In genomic region chr8:127435975-127436374, GRCm38 (mm10) we compare ENCODE assay signal across 23 mouse cellular contexts.
"Had no signal": no experiment of that assay in that cellular context is flagged by ENCODE, and none has a peak within 500 bp of the region (broad histone marks: within the 10 kb centered on the region; RNA-seq: fewer than 3 reads in every experiment).

No protein-coding gene starts in this region.

- H3K27ac ChIP-seq: heart, adult 2 months; heart, embryonic 13.5 days; heart, embryonic 15.5 days; hindbrain, embryonic 13.5 days; hindbrain, embryonic 15.5 days; hindbrain, postnatal 0 days; kidney, embryonic 15.5 days; kidney, postnatal 0 days; limb, embryonic 10.5 days; limb, embryonic 12.5 days had no signal

- H3K36me3 ChIP-seq: heart, embryonic 15.5 days; hindbrain, embryonic 15.5 days had no signal

- H3K4me3 ChIP-seq: heart, adult 2 months; heart, embryonic 13.5 days; heart, embryonic 15.5 days; hindbrain, embryonic 13.5 days; hindbrain, embryonic 15.5 days; kidney, embryonic 15.5 days; limb, embryonic 10.5 days; limb, embryonic 12.5 days had no signal

- H3K9ac ChIP-seq: heart, embryonic 13.5 days; heart, embryonic 15.5 days; hindbrain, embryonic 13.5 days; hindbrain, embryonic 15.5 days; kidney, embryonic 15.5 days; limb, embryonic 12.5 days had no signal

- DNase-seq: gastrocnemius, postnatal 14 days; gastrocnemius, postnatal 36 days; heart, adult 11 months; heart, adult 2 months; heart, postnatal 14 days; heart, postnatal 36 days; kidney, adult 11 months; kidney, adult 2 months; kidney, adult 9 months; kidney, postnatal 14 days; kidney, postnatal 36 days; layer of hippocampus, adult 9-11 months; layer of hippocampus, postnatal 36 days; liver had no signal

- H3K27me3 ChIP-seq: heart, embryonic 13.5 days; heart, embryonic 15.5 days; hindbrain, embryonic 13.5 days; hindbrain, embryonic 15.5 days; kidney, embryonic 15.5 days; limb, embryonic 12.5 days had no signal

- H3K9me3 ChIP-seq: heart, embryonic 13.5 days; heart, embryonic 15.5 days; hindbrain, embryonic 13.5 days; hindbrain, embryonic 15.5 days; kidney, embryonic 15.5 days; limb, embryonic 10.5 days; limb, embryonic 12.5 days had no signal
